Mouse (Mus musculus) MEL (cell line): ENCODE measurements at regions not wholly inside any gene's neighbourhood (a gene's known extent, or its start where the extent isn't known, plus 50 kb on each side); places are given as distances from the start of the nearest gene placed in this dataset.

Source experiments
- DNase-seq: peaks from one replicate; pipeline ENCODE4 v3.0.0; 2011; ENCODE audit warnings: low read depth, low spot score
- H3K27ac ChIP-seq: 2 replicates; pipeline ENCODE4 v1.5.1; 2012; ENCODE audit warnings: low read depth, mild to moderate bottlenecking, control low read depth, low read length, moderate library complexity; ENCODE audit not compliant: control insufficient read depth
- H3K27me3 ChIP-seq, 2 experiments: fragments of 150-350 bp in 1 of 2; sonication (generic) in 1 of 2; 2 replicates each; pipeline ENCODE4 v1.6.1; 2012; ENCODE audit warnings: low read length in 2 of 2, mild to moderate bottlenecking in 2 of 2, improper control_type of control experiment in 1 of 2, moderate library complexity in 1 of 2; ENCODE audit not compliant: insufficient read depth in 2 of 2, control insufficient read depth in 1 of 2
- H3K36me3 ChIP-seq, 2 experiments: 2 replicates each; pipeline ENCODE4 v1.6.1; 2012 to 2014; ENCODE audit warnings: low read length in 2 of 2, improper control_type of control experiment in 1 of 2, inconsistent platforms in 1 of 2, mild to moderate bottlenecking in 1 of 2; ENCODE audit not compliant: insufficient read depth in 2 of 2, control insufficient read depth in 1 of 2
- H3K4me1 ChIP-seq, 2 experiments: fragments of 150-350 bp in 1 of 2; sonication (generic) in 1 of 2; 2 replicates each; pipeline ENCODE4 v1.6.1; 2012; ENCODE audit warnings: low read length in 2 of 2, improper control_type of control experiment in 1 of 2, mild to moderate bottlenecking in 1 of 2; ENCODE audit not compliant: insufficient read depth in 2 of 2, control insufficient read depth in 1 of 2
- H3K4me3 ChIP-seq, 2 experiments: fragments of 150-350 bp in 1 of 2; sonication (generic) in 1 of 2; 2 replicates each; pipeline ENCODE4 v1.5.1; 2012; ENCODE audit warnings: low read depth in 2 of 2, low read length in 2 of 2, mild to moderate bottlenecking in 2 of 2, moderate library complexity in 2 of 2, control low read depth in 1 of 2, improper control_type of control experiment in 1 of 2; ENCODE audit not compliant: control insufficient read depth in 1 of 2, insufficient read depth in 1 of 2
- H3K79me2 ChIP-seq: 2 replicates; pipeline ENCODE4 v1.6.1; 2012; ENCODE audit warnings: mild to moderate bottlenecking, low read length, moderate library complexity; ENCODE audit not compliant: control insufficient read depth, poor library complexity, insufficient read depth
- H3K9ac ChIP-seq: 2 replicates; pipeline ENCODE4 v1.6.1; 2012; ENCODE audit warnings: low read depth, mild to moderate bottlenecking, control low read depth, low read length, moderate library complexity; ENCODE audit not compliant: control insufficient read depth, poor library complexity, severe bottlenecking
- H3K9me3 ChIP-seq: fragments of 150-350 bp; sonication (generic); replicated peaks from 2 replicates; pipeline ENCODE4 v1.6.1; 2012; ENCODE audit warnings: mild to moderate bottlenecking, low read length, improper control_type of control experiment, moderate library complexity; ENCODE audit not compliant: insufficient read depth
- BHLHE40 ChIP-seq: IDR thresholded peaks from 2 replicates; pipeline ENCODE4 v1.6.1; 2012; ENCODE audit warnings: low read depth, mild to moderate bottlenecking, inconsistent platforms, low read length, improper control_type of control experiment, borderline replicate concordance
- CHD1 ChIP-seq: IDR thresholded peaks from 2 replicates; pipeline ENCODE4 v1.6.1; 2012; ENCODE audit warnings: low read depth, mild to moderate bottlenecking, inconsistent platforms, low read length, improper control_type of control experiment
- CHD2 ChIP-seq: IDR thresholded peaks from 2 replicates; pipeline ENCODE4 v1.6.1; 2011; ENCODE audit warnings: low read length, improper control_type of control experiment
- CTCF ChIP-seq, 3 experiments: IDR thresholded peaks in 2 of 3; conservative IDR thresholded peaks in 1 of 3; 2 replicates each; pipeline ENCODE4 v1.5.1; 2011 to 2012; ENCODE audit warnings: low read length in 3 of 3, low read depth in 2 of 3, mild to moderate bottlenecking in 2 of 3, improper control_type of control experiment in 1 of 3, inconsistent platforms in 1 of 3, mixed read lengths in 1 of 3, moderate library complexity in 1 of 3; ENCODE audit not compliant: control insufficient read depth in 1 of 3, insufficient read depth in 1 of 3, poor library complexity in 1 of 3, severe bottlenecking in 1 of 3
- E2F4 ChIP-seq: IDR thresholded peaks from 2 replicates; pipeline ENCODE4 v1.6.1; 2011; ENCODE audit warnings: low read depth, low read length, improper control_type of control experiment, borderline replicate concordance
- ELF1 ChIP-seq: IDR thresholded peaks from 2 replicates; pipeline ENCODE4 v1.6.1; 2014; ENCODE audit warnings: low read depth, mild to moderate bottlenecking, inconsistent platforms, low read length, improper control_type of control experiment, moderate library complexity
- EP300 ChIP-seq, 2 experiments: IDR thresholded peaks; 2 replicates each; pipeline ENCODE4 v1.6.1; 2011; ENCODE audit warnings: improper control_type of control experiment in 2 of 2, low read length in 2 of 2, low read depth in 1 of 2, mild to moderate bottlenecking in 1 of 2
- ETS1 ChIP-seq: IDR thresholded peaks from 2 replicates; pipeline ENCODE4 v1.6.1; 2012; ENCODE audit warnings: low read depth, mild to moderate bottlenecking, inconsistent platforms, low read length, improper control_type of control experiment, moderate library complexity
- GABPA ChIP-seq: IDR thresholded peaks from 2 replicates; pipeline ENCODE4 v1.6.1; 2012; ENCODE audit warnings: low read depth, mild to moderate bottlenecking, inconsistent platforms, low read length, improper control_type of control experiment, moderate library complexity
- GATA1 ChIP-seq: IDR thresholded peaks from 2 replicates; pipeline ENCODE4 v1.6.1; 2011; ENCODE audit warnings: low read depth, low read length, improper control_type of control experiment
- HCFC1 ChIP-seq: IDR thresholded peaks from 2 replicates; pipeline ENCODE4 v1.6.1; 2012; ENCODE audit warnings: low read depth, mild to moderate bottlenecking, inconsistent platforms, low read length, improper control_type of control experiment, moderate library complexity
- MAZ ChIP-seq: IDR thresholded peaks from 2 replicates; pipeline ENCODE4 v1.6.1; 2012; ENCODE audit warnings: low read depth, mild to moderate bottlenecking, inconsistent platforms, low read length, improper control_type of control experiment
- MEF2A ChIP-seq: IDR thresholded peaks from 2 replicates; pipeline ENCODE4 v1.6.1; 2014; ENCODE audit warnings: low read depth, mild to moderate bottlenecking, inconsistent platforms, low read length, improper control_type of control experiment; ENCODE audit not compliant: poor library complexity, insufficient replicate concordance, severe bottlenecking; ENCODE audit errors: extremely low read depth
- MXI1 ChIP-seq: IDR thresholded peaks from 2 replicates; pipeline ENCODE4 v1.6.1; 2011; ENCODE audit warnings: mild to moderate bottlenecking, low read depth, low read length, improper control_type of control experiment
- NELFE ChIP-seq: IDR thresholded peaks from 2 replicates; pipeline ENCODE4 v1.6.1; 2011; ENCODE audit warnings: low read depth, low read length, improper control_type of control experiment
- NRF1 ChIP-seq: IDR thresholded peaks from 2 replicates; pipeline ENCODE4 v1.6.1; 2014; ENCODE audit warnings: low read depth, mild to moderate bottlenecking, inconsistent platforms, low read length, improper control_type of control experiment, moderate library complexity; ENCODE audit not compliant: poor library complexity, insufficient read depth, severe bottlenecking
- POLR2AphosphoS2 ChIP-seq: IDR thresholded peaks from 2 replicates; pipeline ENCODE4 v1.6.1; 2011; ENCODE audit warnings: low read length, improper control_type of control experiment
- POLR2AphosphoS5 ChIP-seq: IDR thresholded peaks from 2 replicates; pipeline ENCODE4 v1.6.1; 2012; ENCODE audit warnings: low read depth, borderline replicate concordance, mild to moderate bottlenecking, inconsistent platforms, low read length, moderate library complexity, mixed read lengths
- RAD21 ChIP-seq: IDR thresholded peaks from 2 replicates; pipeline ENCODE4 v1.6.1; 2011; ENCODE audit warnings: mild to moderate bottlenecking, low read depth, low read length, improper control_type of control experiment
- RCOR1 ChIP-seq: IDR thresholded peaks from 2 replicates; pipeline ENCODE4 v1.6.1; 2012; ENCODE audit warnings: low read depth, mild to moderate bottlenecking, inconsistent platforms, low read length, improper control_type of control experiment
- SMC3 ChIP-seq: IDR thresholded peaks from 2 replicates; pipeline ENCODE4 v1.6.1; 2011; ENCODE audit warnings: low read depth, low read length, improper control_type of control experiment
- TBP ChIP-seq: IDR thresholded peaks from 2 replicates; pipeline ENCODE4 v1.8.0; 2011; ENCODE audit warnings: low read depth, low read length, improper control_type of control experiment
- TCF12 ChIP-seq: IDR thresholded peaks from 2 replicates; pipeline ENCODE4 v1.6.1; 2014; ENCODE audit warnings: low read depth, mild to moderate bottlenecking, inconsistent platforms, low read length, improper control_type of control experiment, moderate library complexity
- UBTF ChIP-seq: IDR thresholded peaks from 2 replicates; pipeline ENCODE4 v1.6.1; 2012; ENCODE audit warnings: low read depth, mild to moderate bottlenecking, inconsistent platforms, low read length, improper control_type of control experiment, moderate library complexity, borderline replicate concordance; ENCODE audit not compliant: insufficient read depth
- USF1 ChIP-seq: IDR thresholded peaks from 2 replicates; pipeline ENCODE4 v1.6.1; 2014; ENCODE audit warnings: low read depth, mild to moderate bottlenecking, inconsistent platforms, low read length, improper control_type of control experiment, moderate library complexity
- ZC3H11A ChIP-seq: IDR thresholded peaks from 2 replicates; pipeline ENCODE4 v1.6.1; 2012; ENCODE audit warnings: low read depth, mild to moderate bottlenecking, inconsistent platforms, low read length, improper control_type of control experiment

DNA sequence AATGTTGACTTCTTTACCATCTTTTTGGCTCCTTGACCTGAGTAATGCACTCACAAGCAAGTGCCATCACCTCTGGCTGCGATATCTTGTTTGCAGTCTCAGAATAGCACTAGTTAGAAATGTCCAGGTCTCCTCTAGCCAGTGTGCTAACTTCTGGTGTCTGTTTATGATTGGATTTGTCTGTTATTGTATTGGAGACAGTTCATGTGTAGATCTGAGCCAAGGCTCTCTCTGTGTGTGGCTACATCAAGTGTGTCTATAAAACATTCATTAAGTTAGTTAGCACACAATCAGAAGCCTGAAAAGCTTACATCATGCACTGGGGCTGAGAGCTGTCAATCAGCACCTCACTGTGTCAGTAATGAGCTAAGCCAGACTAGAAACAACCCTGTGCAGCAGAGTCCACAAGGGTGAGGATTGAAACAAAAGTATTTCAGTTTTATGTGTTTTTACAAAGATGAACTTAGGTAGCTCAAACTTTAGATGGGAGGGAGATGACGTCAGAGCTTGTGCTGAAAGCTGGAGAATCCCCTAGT is 214.5 kb downstream of the Fam76b start:
- Histone ChIP-seq H3K9ac (no peak overlapping the region), H3K9me3 (no peaks in the 10 kb centered on the region), H3K27ac (no peak overlapping the region), H3K4me3 (no peak overlapping the region)
- no peak for DNase-seq
- no peak for TF ChIP-seq MXI1
- no peak for TF ChIP-seq NRF1
- no peak for TF ChIP-seq NELFE
- TF ChIP-seq USF1 = no peak
- TF ChIP-seq CHD2 = no peak
- no peak for TF ChIP-seq EP300 (IDR thresholded peaks at IDR 0.05; ENCODE audit: low read depth in 1 of 2, low read length in 2 of 2)
- no peak for TF ChIP-seq HCFC1
- TF ChIP-seq MAZ = no peak
- no peak for TF ChIP-seq GATA1
- TF ChIP-seq RAD21 = no peak
- no peak for TF ChIP-seq UBTF
- TF ChIP-seq CHD1 = no peak
- no peak for TF ChIP-seq CTCF (IDR thresholded peaks at IDR 0.05 in 2 of 3, conservative IDR thresholded peaks at IDR 0.05 in 1 of 3; ENCODE audit: control insufficient read depth in 1 of 3, insufficient read depth in 1 of 3, low read depth in 2 of 3, low read length in 3 of 3, poor library complexity in 1 of 3, severe bottlenecking in 1 of 3)
- no peak for TF ChIP-seq ETS1
- TF ChIP-seq MEF2A = no peak
- TF ChIP-seq BHLHE40 = no peak
- TF ChIP-seq ELF1 = no peak
- TF ChIP-seq TBP = no peak
- no peak for TF ChIP-seq RCOR1
- TF ChIP-seq, all 39 proteins: peak for 0
- peaks cover 2 to 7% of the 10 kb centered on the region in 2 experiments; a peak in 3 of 4 replicates for H3K27me3 ChIP-seq
- H3K4me1 ChIP-seq = no peaks in the 10 kb centered on the region
- no peaks in the 10 kb centered on the region for H3K36me3 ChIP-seq
- no peaks in the 10 kb centered on the region for H3K79me2 ChIP-seq

DNA sequence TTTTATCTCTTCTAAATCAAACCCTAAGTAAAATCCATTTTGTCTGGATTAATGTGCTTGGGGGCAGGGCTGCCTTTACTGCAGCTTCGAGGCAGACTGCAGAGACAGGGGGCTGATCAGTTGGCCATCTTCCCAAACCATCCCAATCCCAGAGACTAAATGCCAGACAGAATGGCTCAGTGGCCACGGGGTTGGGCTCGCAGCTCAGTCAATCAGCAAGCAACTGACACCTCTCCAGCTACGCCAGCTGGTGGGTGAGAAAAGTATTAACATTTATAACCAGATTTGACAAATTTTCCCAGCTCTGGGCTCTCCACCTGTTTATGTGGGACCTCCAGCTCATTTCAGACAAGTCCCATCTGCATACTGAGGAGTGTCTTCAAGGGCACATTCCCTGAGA is 220.7 kb downstream of the Fam76b start:
- no peak overlapping the region for H3K4me3 ChIP-seq
- no peak overlapping the region for H3K27ac ChIP-seq
- DNase-seq = no peak
- H3K9me3 ChIP-seq = no peaks in the 10 kb centered on the region
- peaks cover 2 to 9% of the 10 kb centered on the region in 2 experiments; a peak in 1 of 4 replicates for H3K27me3 ChIP-seq
- no peaks in the 10 kb centered on the region for H3K36me3 ChIP-seq
- no peaks in the 10 kb centered on the region for H3K4me1 ChIP-seq
- H3K9ac ChIP-seq = no peak overlapping the region
- no peak for TF ChIP-seq MEF2A
- no peak for TF ChIP-seq CHD2
- no peak for TF ChIP-seq HCFC1
- TF ChIP-seq TBP = no peak
- no peak for TF ChIP-seq POLR2AphosphoS2
- TF ChIP-seq EP300 (IDR thresholded peaks at IDR 0.05; ENCODE audit: low read depth in 1 of 2, low read length in 2 of 2) = no peak
- TF ChIP-seq SMC3 = no peak
- TF ChIP-seq TCF12 = no peak
- TF ChIP-seq E2F4 = no peak
- no peak for TF ChIP-seq UBTF
- no peak for TF ChIP-seq ZC3H11A
- no peak for TF ChIP-seq POLR2AphosphoS5
- no peak for TF ChIP-seq RAD21
- TF ChIP-seq GATA1 = no peak
- no peak for TF ChIP-seq USF1
- no peak for TF ChIP-seq BHLHE40
- no peak for TF ChIP-seq GABPA
- H3K79me2 ChIP-seq = no peaks in the 10 kb centered on the region
